Mouse (Mus musculus) large intestine, adult 2 months (tissue): ENCODE data around the gene Axin1. TPM values are rescaled to one million over a fixed set of nuclear protein-coding genes. Genes with fewer than 3 reads are reported as not detected.
"Not testable (repeated sequence)": the region's sequence is repeated elsewhere in the genome, so short reads cannot be mapped to it uniquely, and the experiment has no call there.

Experiments used
- DNase-seq: peaks from one replicate; pipeline ENCODE4 v3.0.0-alpha.2; 2012; ENCODE audit warnings: low read depth, low spot score
- WGBS: fragments of 180-500 bp; shearing (Covaris S2); methylation state at CpG from one replicate; pipeline ENCODE4 v1.1.7; 2018; 5-methylcytosine and 5-hydroxymethylcytosine counted together
- polyA plus RNA-seq: library from polyadenylated mRNA; depleted of rRNA; stranded (reverse); fragments of >200 nt; gene quantifications from 2 replicates; pipeline ENCODE4 v1.2.3, GENCODE M21; 2012

The Axin1 gene
- polyA plus RNA-seq, 1 experiment, result 16.4 TPM

DNA sequence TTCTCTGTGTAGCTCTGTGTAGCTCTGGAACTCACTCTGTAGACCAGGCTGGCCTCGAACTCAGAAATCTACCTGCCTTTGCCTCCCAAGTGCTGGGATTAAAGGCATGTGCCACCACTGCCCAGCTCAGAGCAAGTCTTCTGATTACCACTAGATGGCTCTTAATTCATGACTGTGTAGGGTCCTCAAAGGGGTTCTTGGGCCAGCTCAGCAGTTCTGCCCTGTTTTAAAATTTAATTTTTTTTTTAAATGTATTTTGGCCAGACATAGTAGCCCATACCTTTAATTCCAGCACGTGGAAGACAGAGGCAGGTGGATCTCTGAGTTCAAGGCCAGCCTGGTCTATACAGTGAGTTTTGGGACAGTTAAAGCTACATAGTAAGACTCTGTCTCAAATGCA is 36.8 kb downstream of the Axin1 start:
- 85% methylated on average over 2 of the region's 2 CpGs for WGBS

GRCm38 (mm10) chr17:26178611-26179010 is 40.1 kb downstream of the Axin1 start:
- DNase-seq, result no peak

More for the DNA sequence above, 36.8 kb downstream of the Axin1 start:
- DNase-seq, result not testable (repeated sequence)

DNA sequence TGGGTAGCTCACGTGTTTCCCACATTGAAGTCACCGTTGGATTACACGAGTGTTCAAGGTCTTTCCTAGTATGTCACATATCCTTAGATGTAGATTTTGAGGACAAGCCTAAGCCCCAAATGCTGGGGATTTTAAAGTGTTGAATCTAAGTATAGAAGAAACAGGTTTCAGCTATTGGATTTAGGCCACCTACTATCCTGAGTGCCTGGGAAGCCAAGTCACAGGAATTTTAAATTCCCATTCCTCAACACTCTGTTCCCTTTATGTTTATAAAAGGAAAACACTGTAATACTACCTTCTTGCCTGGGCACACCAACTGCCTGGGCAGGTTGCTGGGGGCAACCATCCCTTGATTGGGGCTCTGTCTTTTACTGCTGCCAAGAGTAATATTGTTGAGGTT is 42.7 kb downstream of the Axin1 start:
- 91% methylated on average over 3 of the region's 3 CpGs for WGBS

GRCm38 (mm10) chr17:26187592-26187991 is 49.1 kb downstream of the Axin1 start:
- DNase-seq, result no peak
- 96% methylated on average over 5 of the region's 5 CpGs for WGBS

More for the DNA sequence above, 42.7 kb downstream of the Axin1 start:
- no peak for DNase-seq

GRCm38 (mm10) chr17:26188091-26188805 is 49.8 kb downstream of the Axin1 start:
- 89% methylated on average over 11 of the region's 11 CpGs for WGBS
- DNase-seq, result no peak

DNA sequence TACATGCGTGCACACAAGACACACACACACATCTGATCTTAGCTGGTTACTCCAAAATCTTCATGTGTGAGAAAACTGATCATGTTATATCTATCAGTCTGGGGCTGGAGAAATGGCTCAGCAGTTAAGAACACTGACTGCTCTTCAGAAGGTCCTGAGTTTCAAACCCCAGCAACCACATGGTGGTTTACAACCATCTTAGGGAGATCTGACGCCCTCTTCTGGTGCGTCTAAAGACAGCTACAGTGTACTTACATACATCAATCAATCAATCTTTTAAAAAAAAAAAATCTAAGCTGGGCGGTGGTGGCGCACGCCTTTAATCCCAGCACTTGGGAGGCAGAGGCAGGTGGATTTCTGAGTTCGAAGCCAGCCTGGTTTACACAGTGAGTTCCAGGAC is 53.0 kb downstream of the Axin1 start:
- WGBS, result 87% methylated on average over 7 of the region's 7 CpGs
- not testable (repeated sequence) for DNase-seq

- 96% methylated on average over 15 of the region's 15 CpGs for WGBS
- DNase-seq, result no peak
These were observed 54.1 kb downstream of the Axin1 start for GRCm38 (mm10) chr17:26192481-26193190.

DNA sequence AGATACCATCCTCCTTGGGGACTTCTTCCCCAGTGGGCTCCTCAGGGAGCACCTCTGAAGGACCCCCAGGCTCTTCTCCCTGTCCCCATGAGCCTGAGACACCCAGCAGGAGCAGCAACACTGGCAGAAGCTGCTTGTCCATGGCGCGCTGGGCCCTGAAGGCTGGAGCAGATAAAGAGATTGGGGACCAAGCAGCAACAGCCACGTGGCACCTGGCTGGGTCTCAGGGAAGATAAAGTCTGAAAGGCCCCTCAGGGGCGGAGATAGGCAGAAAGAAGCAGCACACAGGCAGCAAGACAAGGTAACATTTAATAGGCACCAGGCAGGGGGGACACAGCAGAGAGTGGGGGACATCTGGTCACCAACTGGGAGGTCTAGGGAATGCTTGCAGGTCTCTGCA is 60.4 kb downstream of the Axin1 start, which contains the start of gene Pdia2:
Gene Pdia2 (minus strand): TSS at position 196 of the 400 bp plus-strand sequence.
- no peak for DNase-seq

DNA sequence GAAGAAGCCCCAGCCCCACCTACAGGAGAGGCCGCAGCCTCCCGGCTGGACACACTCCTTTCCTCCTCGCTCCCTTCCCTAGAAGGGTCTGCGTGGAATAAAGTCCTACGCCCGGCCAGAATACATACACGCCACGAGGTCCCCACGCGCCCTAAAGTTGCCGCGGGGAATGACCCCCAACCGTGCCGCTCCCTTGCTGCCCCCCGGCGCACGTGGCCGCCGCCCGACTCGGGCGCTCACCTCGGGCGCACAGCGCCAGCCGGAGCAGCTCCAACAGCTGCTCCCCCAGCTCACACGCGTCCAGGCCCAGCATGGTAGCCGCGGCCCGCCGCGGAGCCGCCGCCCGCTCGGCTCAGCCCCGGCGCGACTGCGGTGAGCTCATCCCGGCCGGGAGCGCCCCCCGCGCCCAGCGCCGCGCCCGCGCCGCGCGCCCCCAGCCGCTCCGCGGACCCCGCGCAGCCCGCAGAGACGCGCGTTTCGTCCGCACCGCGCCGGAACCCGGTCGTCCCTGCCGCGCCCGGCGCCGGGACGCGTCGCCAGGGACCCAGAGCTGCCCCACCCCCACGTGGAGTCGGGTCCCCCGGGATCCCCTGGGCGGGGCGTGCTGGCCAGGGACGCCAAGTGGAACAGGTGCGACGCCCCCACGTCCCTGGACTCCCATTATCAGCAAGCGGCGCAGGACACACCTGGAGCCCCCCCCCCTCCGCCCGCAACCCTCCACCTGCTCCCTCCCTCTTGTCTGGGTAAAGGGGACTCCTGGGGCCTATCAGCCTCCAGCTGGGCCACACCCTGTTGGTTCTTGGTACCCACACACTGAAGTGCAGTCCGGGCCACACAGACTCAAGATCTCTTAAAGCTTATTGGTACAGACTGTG is 62.6 kb downstream of the Axin1 start:
- no peak for DNase-seq
- under 1% methylated on average over 89 of the region's 92 CpGs for WGBS

More for the DNA sequence above, 60.4 kb downstream of the Axin1 start, which contains the start of gene Pdia2:
- whole genome bisulfite sequencing, result 81% methylated on average over 4 of the region's 4 CpGs

DNA sequence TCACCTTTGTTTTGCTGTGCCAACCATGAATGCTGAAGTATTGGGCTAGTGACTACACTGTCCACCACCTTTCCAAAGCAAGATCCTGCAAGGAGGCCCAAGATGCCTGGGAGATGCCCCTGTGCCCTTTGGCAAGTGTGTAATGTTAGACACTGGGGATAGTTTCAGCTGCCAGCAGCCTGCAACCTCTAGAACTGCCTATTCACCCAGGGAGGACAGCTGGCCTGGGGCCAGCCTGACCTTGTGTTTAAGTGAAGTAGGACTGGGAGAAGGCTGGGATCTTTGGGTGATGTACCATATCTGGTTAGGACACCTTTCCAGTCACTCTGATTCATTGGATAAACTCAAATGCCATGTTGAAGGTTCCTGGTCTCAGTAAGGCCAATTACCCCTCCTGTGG is 63.5 kb downstream of the Axin1 start:
- no peak for DNase-seq

DNA sequence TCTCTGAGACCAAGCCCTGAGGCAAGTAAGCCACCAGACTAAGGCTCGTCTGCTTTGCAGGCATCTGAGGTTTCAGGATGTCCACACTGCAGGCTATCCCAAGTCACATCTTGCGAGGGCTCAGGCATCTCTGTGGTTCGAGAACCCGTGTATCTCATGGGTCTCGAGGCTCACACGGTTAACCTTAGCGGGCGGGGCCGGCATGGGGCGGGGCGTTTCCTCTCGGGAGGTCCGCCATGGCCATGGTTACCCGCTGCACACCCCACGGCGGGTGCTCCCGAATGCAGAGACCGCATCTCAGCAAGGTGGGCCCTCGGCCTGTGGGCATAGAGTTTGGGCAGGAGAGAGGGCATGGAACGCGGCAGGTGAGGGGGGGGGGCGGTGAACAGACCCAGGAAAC is 64.2 kb downstream of the Axin1 start, which contains the start of gene Rgs11:
Gene Rgs11 (plus strand): TSS at position 215 of the 400 bp plus-strand sequence.
- WGBS, result 3% methylated on average over 22 of the region's 22 CpGs
- DNase-seq, result no peak

GRCm38 (mm10) chr17:26203321-26203811 is 64.9 kb downstream of the Axin1 start:
- no peak for DNase-seq
- WGBS, result under 1% methylated on average over 30 of the region's 30 CpGs

DNA sequence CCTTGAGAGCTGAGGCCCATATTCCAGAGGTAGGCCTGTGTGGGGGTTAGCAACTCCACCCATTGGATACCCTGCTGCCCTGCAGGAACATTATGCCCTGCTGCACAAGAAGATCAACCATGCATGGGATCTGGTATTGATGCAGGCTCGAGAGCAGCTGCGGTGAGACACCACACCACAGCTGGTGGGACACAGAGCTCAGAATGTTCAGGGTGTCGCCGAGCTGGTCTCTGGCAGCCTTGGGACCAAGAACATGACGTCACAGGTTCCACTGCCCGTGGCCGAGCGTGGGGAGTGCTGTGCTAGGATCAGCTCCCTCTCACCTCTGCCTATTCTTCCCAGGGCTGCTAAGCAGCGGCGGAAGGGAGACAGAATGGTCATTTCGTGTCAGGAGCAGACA is 66.3 kb downstream of the Axin1 start:
- 73% methylated on average over 11 of the region's 11 CpGs for WGBS
- DNase-seq, result no peak

DNA sequence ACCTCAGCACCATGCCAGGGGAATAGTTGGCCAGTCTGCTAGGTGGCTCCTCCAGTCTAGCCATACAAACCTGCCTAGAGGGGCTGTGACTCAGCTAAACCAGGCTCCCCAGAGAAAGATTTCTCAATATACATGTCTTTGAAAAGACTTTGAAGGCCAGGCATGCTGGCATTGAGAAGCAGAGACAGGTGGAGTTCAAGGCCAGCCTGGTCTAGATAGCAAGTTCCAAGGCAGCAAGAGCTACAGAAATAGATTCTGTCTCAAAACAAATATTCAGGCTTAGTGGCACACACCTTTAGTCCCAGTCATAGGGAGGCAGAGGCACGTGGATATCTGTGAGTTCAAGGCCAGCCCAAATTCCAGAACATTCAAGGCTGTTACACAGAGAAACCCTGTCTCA is 67.9 kb downstream of the Axin1 start:
- no peak for DNase-seq
- 16% methylated on average over 1 of the region's 1 CpGs for WGBS

- no peak for DNase-seq
- WGBS, result 76% methylated on average over 12 of the region's 12 CpGs
These were observed 69.2 kb downstream of the Axin1 start, which contains the start of gene Arhgdig for GRCm38 (mm10) chr17:26207686-26208085. TSS of gene Arhgdig (minus strand) at chr17:26207786.

GRCm38 (mm10) chr17:26212241-26212640 is 73.8 kb downstream of the Axin1 start:
- DNase-seq, result no peak
- 57% methylated on average over 7 of the region's 7 CpGs for WGBS

DNA sequence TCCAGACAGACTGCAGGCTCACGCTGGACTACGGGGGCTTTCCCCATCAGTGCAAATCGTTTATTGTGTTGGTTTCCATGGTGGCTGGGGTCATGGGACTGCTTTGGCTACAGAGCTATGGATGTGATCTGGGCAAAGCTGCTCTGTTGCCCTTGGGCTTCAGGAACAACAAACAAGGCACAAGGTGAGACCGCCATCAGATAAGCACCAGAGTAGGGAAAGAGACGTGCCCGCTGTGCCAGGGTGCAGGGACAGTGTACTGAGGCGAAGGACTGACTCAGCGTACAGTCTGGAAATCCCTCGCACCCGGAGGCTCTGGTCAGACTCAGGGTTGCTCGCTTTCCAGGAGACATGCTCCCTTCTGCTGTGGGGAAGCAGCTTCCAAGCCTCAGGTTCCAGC is 74.2 kb downstream of the Axin1 start:
- 83% methylated on average over 11 of the region's 11 CpGs for WGBS
- no peak for DNase-seq

DNA sequence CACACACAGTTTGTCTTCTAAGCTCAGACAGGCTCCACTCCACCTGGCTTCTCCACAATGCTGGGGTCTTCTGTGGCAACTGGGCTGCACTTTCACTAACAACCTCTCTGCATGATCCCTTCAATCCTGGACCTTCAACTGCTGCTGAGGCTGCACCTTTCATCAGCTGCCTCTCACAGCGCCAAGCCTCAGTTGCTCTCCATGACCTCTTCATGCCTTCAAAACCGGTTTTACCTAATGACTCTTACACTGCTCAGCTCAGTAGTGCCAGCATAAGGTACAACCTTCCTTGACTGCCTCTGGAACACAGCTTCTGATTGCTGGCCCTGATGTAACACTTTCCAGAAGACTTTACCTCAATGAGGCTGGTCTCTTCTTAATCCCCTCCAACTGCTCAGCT is 83.0 kb downstream of the Axin1 start:
- WGBS, result 21% methylated on average over 2 of the region's 2 CpGs
- DNase-seq, result no peak

DNA sequence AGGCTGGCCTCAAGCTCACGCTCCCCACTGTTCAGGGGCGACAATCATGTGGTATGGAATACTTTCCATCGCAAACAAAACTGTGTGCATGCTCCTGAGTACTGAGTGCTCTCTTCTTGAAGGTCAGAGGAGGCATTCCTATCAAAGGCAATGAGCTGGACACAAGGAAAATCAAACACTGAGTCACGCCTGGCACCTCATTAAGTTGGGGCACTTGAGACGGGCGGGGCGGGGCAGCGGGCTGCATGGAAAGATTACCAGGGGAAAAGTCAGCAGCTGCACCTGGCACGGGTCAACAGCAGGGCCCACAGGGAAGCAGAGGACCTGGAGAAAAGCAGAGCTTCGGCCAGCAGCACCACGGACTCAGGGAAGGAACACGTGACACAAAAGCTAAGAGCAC is 86.7 kb downstream of the Axin1 start:
- 34% methylated on average over 12 of the region's 12 CpGs for WGBS
- DNase-seq, result no peak

DNA sequence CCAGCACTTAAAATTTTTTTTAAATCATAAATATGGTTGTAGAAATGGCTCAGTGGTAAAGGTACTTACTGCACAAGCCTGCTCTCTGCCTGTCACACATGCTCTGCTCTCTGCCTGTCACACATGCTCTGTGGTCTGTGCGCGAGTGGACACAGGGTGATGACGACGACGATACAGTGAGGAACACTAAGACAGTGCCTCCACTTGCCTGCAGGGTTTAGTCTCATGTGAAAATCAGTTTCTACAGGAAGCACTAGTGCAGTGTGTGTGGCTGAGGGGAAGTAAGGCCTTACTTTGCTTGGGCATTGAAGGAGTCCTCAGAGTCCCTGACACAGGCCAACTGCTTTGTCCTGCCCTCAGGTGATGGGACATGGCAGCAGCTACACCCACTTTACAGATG is 91.3 kb downstream of the Axin1 start:
- 84% methylated on average over 5 of the region's 5 CpGs for WGBS
- no peak for DNase-seq
